Mouse (Mus musculus) kidney, adult 2 months (tissue): ENCODE data around the gene H2al1m.

ENCODE experiments used
- CTCF ChIP-seq: fragments of 200-500 bp; conservative IDR thresholded peaks from 2 replicates; pipeline ENCODE4 v1.5.1; 2011; ENCODE audit warnings: low read depth, mild to moderate bottlenecking, control low read depth, low read length, moderate library complexity, mixed read lengths; ENCODE audit not compliant: insufficient read depth, insufficient read length
- POLR2A ChIP-seq: fragments of 200-500 bp; IDR thresholded peaks from one replicate; pipeline ENCODE4 v1.6.1; 2011; ENCODE audit warnings: low read depth, low read length, control low read depth

DNA sequence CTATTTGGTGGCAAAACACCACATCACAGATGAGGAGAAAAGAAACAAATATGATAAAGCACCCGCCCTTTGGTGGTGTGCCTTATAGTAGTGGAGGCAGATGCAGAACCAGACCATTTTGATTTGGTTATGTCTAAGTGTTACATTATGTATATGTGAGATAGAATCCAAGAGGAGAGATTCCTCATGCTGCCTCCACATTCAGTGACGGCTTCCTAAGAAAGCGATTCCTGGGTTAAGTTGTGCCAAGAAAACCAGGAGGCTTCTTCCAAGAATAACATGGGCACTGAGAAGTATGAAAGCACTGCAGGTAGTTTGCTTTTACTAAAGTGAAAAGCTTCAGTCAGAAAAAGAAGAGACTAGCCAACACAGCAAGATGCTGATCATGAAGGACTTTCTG lies 28.7 kb upstream of the H2al1m start:
- TF ChIP-seq CTCF (no peak), POLR2A (no peak)
